Mouse (Mus musculus): ENCODE data around the gene Cbl. TPM values are rescaled to one million over a fixed set of nuclear protein-coding genes. Genes with fewer than 3 reads are reported as not detected.

The Cbl gene
- total RNA-seq, 2 experiments from 2014 or later, result 26.4 to 31.2 TPM

- intact Hi-C loops (cut with DNase I), result loop anchor here (5.0 kb wide), 1 partner anchor 208 kb away; the partner anchor contains the start of gene Hmbs
- DNase-seq, result peak; percentile 69 to 78
Observed at GRCm38 (mm10) chr9:44134101-44134850, 99.6 kb downstream of the Cbl start, which contains the start of gene Mcam. Gene Mcam (plus strand): TSS chr9:44134469.

GRCm38 (mm10) chr9:44133287-44133686, 100.6 kb downstream of the Cbl start:
- DNase-seq, result no peak
- intact Hi-C loops (cut with DNase I), result loop anchor here (5.0 kb wide), 1 partner anchor 209 kb away; the partner anchor contains the start of gene Hmbs

- no peak for DNase-seq
- intact Hi-C loops (cut with DNase I), result loop anchor here (5.0 kb wide), 1 partner anchor 210 kb away; the partner anchor contains the start of gene Hmbs
Observed at GRCm38 (mm10) chr9:44132200-44132599, 101.6 kb downstream of the Cbl start.

- DNase-seq, result no peak
- intact Hi-C loops (cut with DNase I), result loop anchor here (5.0 kb wide), 1 partner anchor 211 kb away; the partner anchor contains the start of gene Hmbs
Observed at GRCm38 (mm10) chr9:44131276-44131590, 102.6 kb downstream of the Cbl start.

- intact Hi-C loops (cut with DNase I), result loop anchor here (5.0 kb wide), 1 partner anchor 212 kb away; the partner anchor contains the start of gene Hmbs
- DNase-seq, result peak; percentile 65 to 71
Observed at GRCm38 (mm10) chr9:44130581-44131275, 103.1 kb downstream of the Cbl start.

- intact Hi-C loops (cut with DNase I), result loop anchor here (5.0 kb wide), 1 partner anchor 212 kb away; the partner anchor contains the start of gene Hmbs
- peak; percentile 79 to 81 for DNase-seq
Observed at GRCm38 (mm10) chr9:44130034-44130433, 103.8 kb downstream of the Cbl start.

GRCm38 (mm10) chr9:44129633-44130032, 104.2 kb downstream of the Cbl start:
- intact Hi-C loops (cut with DNase I), result loop anchor here (5.0 kb wide), 3 partner anchors 53 to 263 kb away; partner anchors contain the start of gene Hmbs
- peak in 1 of 2 experiments; percentile 53 for DNase-seq

GRCm38 (mm10) chr9:44127351-44127801, 106.5 kb downstream of the Cbl start:
- intact Hi-C loops (cut with DNase I), result loop anchor here (5.0 kb wide), 2 partner anchors 55 to 265 kb away; no protein-coding TSS in a partner anchor
- DNase-seq, result no peak

GRCm38 (mm10) chr9:44126746-44127145, 107.1 kb downstream of the Cbl start:
- no peak for DNase-seq
- intact Hi-C loops (cut with DNase I), result loop anchor here (1.0 to 5.0 kb wide), 3 partner anchors 56 to 266 kb away; no protein-coding TSS in a partner anchor

GRCm38 (mm10) chr9:44125546-44126428, 108.1 kb downstream of the Cbl start:
- intact Hi-C loops (cut with DNase I), result loop anchor here (1.0 to 5.0 kb wide), 3 partner anchors 57 to 267 kb away; no protein-coding TSS in a partner anchor
- peak; percentile 85 to 91 for DNase-seq

GRCm38 (mm10) chr9:44125026-44125425, 108.8 kb downstream of the Cbl start:
- intact Hi-C loops (cut with DNase I), result loop anchor here (5.0 kb wide), 2 partner anchors 57 to 267 kb away; no protein-coding TSS in a partner anchor
- DNase-seq, result no peak

GRCm38 (mm10) chr9:44124317-44124716, 109.5 kb downstream of the Cbl start:
- intact Hi-C loops (cut with DNase I), result loop anchor here (5.0 kb wide), 1 partner anchor 137 kb away; no protein-coding TSS in a partner anchor
- DNase-seq, result no peak

- intact Hi-C loops (cut with DNase I), result loop anchor here (5.0 kb wide), 1 partner anchor 133 kb away; no protein-coding TSS in a partner anchor
Observed at GRCm38 (mm10) chr9:44119948-44120465, 113.8 kb downstream of the Cbl start.

GRCm38 (mm10) chr9:44119011-44119410, 114.8 kb downstream of the Cbl start:
- intact Hi-C loops (cut with DNase I), result no loop called here
- no peak for DNase-seq

More at GRCm38 (mm10) chr9:44119948-44120465, 113.8 kb downstream of the Cbl start:
- no peak for DNase-seq

GRCm38 (mm10) chr9:44116182-44116581, 117.7 kb downstream of the Cbl start:
- intact Hi-C loops (cut with DNase I), result no loop called here

GRCm38 (mm10) chr9:44115599-44115998, 118.2 kb downstream of the Cbl start:
- no peak for DNase-seq
- intact Hi-C loops (cut with DNase I), result no loop called here

More at GRCm38 (mm10) chr9:44116182-44116581, 117.7 kb downstream of the Cbl start:
- no peak for DNase-seq

GRCm38 (mm10) chr9:44114453-44114852, 119.4 kb downstream of the Cbl start:
- no peak for DNase-seq
- intact Hi-C loops (cut with DNase I), result no loop called here

- peak; percentile 93 to 96 for DNase-seq
- intact Hi-C loops (cut with DNase I), result no loop called here
Observed at GRCm38 (mm10) chr9:44113105-44113789, 120.6 kb downstream of the Cbl start, which contains the start of the genes Gm49380 and Rnf26. Gene Gm49380 (minus strand): TSS chr9:44113500. Gene Rnf26 (minus strand): TSS chr9:44113517.
